Mouse (Mus musculus): ENCODE results near the gene Tgif2.
"Not testable (repeated sequence)": the region's sequence is repeated elsewhere in the genome, so short reads cannot be mapped to it uniquely, and the experiment has no call there.

Tgif2 gene

DNA sequence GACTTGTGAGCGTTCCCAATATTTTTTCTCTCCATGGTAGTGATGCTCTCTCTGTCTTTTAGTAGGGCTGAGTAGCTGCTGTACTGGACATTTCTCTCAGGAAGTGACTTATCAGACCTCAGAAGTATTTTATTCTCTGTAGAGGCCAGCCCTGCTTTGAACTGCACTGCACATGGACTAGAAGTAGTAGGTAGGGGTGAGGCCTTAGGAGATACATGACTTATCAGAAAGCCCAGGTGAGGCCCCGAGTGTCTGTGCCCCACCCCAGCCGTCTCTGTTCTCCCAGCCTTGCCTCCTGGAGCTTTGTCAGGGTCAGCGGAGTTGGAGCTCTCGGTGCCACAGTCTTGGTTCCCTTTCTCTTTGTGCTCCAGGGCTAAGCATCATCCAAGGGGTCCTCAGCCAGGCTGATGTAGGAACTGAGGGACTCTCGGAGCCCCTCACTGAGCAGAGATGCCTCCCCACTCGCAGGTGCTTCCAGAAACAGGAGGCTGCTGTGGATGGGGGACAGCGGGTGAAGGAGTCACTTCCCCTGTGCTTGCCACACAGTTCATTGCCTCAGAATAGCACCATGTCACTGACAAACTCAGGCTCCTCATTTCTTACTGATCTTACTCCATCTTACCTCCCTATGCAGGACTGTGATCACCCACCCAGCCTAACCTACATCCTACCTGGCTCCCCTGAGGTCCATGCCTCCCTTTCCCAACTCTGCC, 34.4 kb downstream of the Tgif2 start:
- no peak for DNase-seq (ENCODE audit: low spot score in 2 of 2)

- no peak for DNase-seq (ENCODE audit: low spot score in 2 of 2)
Measured at GRCm38 (mm10) chr2:156874760-156875510, 35.1 kb downstream of the Tgif2 start.

DNA sequence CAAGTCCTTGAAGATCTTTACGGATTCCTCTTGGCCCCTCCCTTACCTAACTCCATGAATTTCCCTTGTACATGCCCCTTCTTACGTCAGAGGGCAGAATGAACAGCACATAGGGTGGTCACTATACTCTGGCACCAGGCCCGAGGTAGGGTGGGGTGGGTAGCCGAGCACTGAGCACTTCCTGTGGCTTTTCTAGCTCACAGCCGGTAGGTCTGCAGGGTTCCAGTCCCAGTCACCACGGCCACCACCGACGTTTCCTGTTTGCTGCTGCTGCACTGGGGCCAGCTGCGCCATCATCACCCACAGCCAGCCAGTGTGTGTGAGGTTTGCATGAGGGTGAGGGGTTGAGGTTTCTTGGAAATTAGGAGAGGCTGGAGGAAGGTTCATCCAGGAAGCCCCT, 37.9 kb downstream of the Tgif2 start:
- peak; percentile 82 to 92 for DNase-seq (ENCODE audit: low spot score in 2 of 2)

GRCm38 (mm10) chr2:156879541-156879940, 39.7 kb downstream of the Tgif2 start:
- DNase-seq (ENCODE audit: low spot score in 2 of 2) = no peak

DNA sequence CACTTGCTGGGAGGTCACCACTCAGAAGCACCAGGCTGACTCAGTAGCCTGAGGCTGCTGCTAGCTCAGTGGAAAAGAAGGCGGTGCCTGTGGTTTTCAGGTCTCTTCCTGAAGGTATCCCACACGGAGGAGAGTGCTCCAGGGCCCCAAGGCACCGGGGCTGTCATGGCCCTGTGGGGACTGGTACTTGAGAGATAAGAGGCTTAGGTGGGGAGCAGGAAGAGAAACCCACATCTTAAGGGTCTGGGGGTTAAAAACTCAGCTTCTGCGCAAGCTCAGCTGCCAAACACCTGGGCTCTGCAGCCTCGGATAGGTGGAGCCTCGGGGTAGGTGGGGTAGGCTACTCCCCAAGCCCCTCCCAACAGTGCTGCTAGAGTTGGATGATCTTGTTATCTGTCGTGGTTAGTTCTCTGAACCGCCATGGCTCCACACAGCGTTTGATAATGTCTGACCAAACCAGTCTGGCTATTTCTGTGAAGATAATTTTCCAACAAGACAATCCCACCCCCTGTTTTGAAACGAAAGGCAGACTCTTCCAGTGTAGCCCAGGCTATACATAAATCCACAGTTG, 42.7 kb downstream of the Tgif2 start:
- peak in 1 of 2 experiments; percentile 26 for DNase-seq (ENCODE audit: low spot score in 2 of 2)

DNA sequence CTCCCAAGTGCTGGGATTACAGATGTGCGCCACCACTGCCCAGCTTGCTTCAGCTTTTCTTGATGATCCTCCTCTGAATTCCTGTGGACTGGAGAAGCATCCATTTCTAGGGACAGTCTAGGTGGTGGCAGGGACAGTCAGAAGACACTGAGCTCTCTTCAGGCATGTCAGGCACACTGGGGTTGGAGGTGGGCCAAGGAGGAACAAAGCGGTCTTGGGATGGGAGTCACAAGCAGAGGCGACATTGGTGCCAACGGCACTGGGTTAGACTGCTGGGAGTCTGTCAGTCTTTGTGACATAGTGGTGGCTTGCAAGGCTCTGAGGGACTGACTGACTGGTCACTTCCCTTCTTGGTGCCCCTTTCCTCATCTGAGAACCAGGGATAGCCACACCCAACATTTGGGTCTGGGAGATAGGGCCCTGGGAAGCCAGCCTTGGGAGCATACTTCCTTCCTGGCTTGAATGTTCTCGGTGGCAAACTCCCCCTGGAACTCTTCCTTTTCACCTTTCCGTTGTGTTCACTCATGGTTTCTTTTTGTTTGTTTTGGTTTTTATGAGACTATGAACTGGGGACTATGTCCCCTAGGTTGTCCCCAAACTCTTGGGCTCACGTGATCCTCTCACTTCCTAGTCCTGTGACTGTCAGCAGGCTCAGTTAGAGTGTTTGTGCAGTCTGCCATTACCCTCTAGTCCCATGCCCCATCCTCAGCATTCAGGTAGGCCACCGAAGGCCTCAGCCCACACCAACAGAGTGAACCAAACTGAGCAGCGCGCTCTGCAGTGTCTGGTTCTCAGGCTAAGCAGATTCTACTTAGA, 44.8 kb downstream of the Tgif2 start:
- no peak for DNase-seq (ENCODE audit: low spot score in 2 of 2)

- not testable (repeated sequence) for DNase-seq (ENCODE audit: low spot score in 2 of 2)
Measured at GRCm38 (mm10) chr2:156885666-156886065, 45.9 kb downstream of the Tgif2 start.

- peak; percentile 19 to 39 for DNase-seq (ENCODE audit: low spot score in 2 of 2)
Measured at GRCm38 (mm10) chr2:156886084-156886631, 46.4 kb downstream of the Tgif2 start.

- peak; percentile 59 to 60 for DNase-seq (ENCODE audit: low spot score in 2 of 2)
Measured at GRCm38 (mm10) chr2:156887017-156887416, 47.2 kb downstream of the Tgif2 start, which contains the start of gene Sla2. Sla2 (minus strand) TSS chr2:156887192.

DNA sequence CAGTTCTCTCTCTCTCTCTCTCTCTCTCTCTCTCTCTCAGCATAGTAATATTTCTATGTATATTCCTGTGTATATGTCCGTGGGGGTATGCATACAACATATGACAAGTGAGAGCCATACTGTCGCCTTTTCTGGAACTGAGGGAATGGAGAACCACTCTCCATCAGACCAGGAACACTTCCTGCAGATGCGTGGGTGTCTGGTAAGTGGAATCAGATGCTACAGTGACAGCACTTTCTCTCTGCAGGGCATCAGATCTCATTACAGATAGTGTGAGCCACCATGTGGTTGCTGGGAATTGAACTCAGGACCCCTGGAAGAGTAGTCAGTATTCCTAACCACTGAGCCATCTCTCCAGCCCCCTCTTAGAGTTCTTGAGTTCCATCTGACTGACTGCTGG, 48.7 kb downstream of the Tgif2 start:
- DNase-seq (ENCODE audit: low spot score in 2 of 2) = no peak

GRCm38 (mm10) chr2:156892240-156892639, 52.4 kb downstream of the Tgif2 start:
- no peak for DNase-seq (ENCODE audit: low spot score in 2 of 2)

- no peak for DNase-seq (ENCODE audit: low spot score in 2 of 2)
Measured at GRCm38 (mm10) chr2:156892821-156893220, 53.0 kb downstream of the Tgif2 start.

DNA sequence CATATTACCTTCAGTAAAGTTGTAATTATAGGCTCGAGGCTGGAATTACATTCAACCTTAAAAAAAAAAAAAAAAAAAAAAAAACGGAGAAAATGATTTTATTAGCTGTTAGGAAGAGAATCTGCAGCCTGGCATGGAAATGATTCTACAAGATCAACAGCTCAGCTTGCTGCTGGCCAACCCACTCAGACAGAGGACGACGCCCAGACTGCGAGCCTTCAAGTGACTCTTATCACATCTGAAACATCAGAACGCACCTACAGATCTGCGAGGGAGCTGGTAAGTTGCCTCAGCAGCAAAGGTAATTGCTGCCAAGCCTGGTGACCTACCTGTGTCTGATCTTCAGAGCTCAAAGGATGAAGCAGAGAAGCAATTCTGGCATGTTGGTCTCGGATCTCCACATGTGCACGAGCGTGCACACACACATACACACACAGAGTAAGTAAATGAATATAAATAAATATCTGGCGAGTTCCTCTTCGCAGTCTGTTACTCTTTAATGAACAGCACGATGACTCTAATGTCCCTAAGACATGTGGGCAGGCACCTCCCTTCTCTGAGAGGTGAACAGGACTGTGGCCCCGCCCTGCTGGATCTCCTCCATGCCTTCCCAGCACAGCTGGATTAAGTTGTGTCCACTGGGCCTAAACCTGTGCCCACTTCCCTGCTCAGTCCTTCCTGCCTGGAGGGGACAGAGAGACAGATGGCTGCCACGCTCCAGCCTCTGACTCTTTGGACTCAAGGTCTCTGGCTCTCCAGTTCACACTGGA, 54.9 kb downstream of the Tgif2 start:
- DNase-seq (ENCODE audit: low spot score in 2 of 2) = no peak

DNA sequence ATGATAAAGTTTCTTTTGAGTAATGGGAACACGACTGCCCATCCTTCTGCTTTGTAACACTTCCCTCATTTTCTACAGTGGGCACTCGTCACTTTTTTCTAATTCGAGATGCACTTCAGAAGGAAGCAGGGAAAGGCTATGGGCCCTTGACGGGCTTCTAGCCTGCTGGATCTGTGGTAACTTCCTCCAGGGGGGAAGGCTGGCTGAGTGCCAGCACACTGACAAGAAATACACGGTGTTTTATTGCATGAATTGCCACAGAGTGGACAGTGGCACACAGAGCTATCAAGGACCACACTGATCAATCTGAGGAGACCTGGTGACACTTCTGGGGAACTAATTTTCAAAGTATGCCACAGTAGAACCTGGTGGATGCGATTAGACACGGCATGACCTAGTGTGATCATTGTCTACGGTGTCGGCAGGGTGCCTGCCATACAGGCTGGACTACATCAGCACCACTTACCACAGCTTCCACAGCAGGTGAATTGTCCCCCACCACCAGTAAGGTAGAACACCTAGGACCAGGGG, 56.6 kb downstream of the Tgif2 start:
- no peak for DNase-seq (ENCODE audit: low spot score in 2 of 2)

- DNase-seq (ENCODE audit: low spot score in 2 of 2) = no peak
Measured at GRCm38 (mm10) chr2:156897034-156897433, 57.2 kb downstream of the Tgif2 start.

GRCm38 (mm10) chr2:156898374-156898773, 58.6 kb downstream of the Tgif2 start:
- no peak for DNase-seq (ENCODE audit: low spot score in 2 of 2)

GRCm38 (mm10) chr2:156899184-156899583, 59.4 kb downstream of the Tgif2 start:
- DNase-seq (ENCODE audit: low spot score in 2 of 2) = no peak

- DNase-seq (ENCODE audit: low spot score in 2 of 2) = no peak
Measured at GRCm38 (mm10) chr2:156901344-156901743, 61.5 kb downstream of the Tgif2 start.

GRCm38 (mm10) chr2:156901883-156902282, 62.1 kb downstream of the Tgif2 start:
- DNase-seq (ENCODE audit: low spot score in 2 of 2) = no peak

DNA sequence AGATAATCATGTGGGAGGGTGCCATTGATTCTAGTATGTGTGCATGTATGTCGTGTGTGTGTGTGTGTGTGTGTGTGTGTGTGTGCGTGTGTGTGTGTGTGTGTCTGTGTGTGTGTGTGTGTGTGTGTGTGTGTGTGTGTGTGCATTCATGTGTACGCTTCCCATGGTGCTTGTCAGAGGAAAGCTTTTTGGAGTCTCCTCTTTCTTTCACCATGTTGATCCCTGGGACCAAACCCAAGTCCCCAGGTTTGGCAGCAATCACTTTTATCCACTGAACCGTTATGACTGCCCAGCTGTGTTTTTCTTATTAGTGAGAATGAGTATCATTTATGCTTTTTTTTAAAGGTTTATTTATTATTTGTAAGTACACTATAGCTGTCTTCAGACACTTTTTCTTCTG, 62.6 kb downstream of the Tgif2 start:
- DNase-seq (ENCODE audit: low spot score in 2 of 2) = not testable (repeated sequence)

GRCm38 (mm10) chr2:156903367-156903766, 63.6 kb downstream of the Tgif2 start:
- no peak for DNase-seq (ENCODE audit: low spot score in 2 of 2)
